Mouse (Mus musculus) cerebellum, adult 2 months (tissue): ENCODE results near the gene Ncl. TPM values are rescaled to one million over a fixed set of nuclear protein-coding genes. Genes with fewer than 3 reads are reported as not detected.

Experiments used
- DNase-seq, 2 experiments: peaks; one replicate each; pipeline ENCODE4 v3.0.0; 2021
- H3K27ac ChIP-seq: fragments of 200-500 bp; 2 replicates; pipeline ENCODE4 v1.5.1; 2012; ENCODE audit warnings: low read length, control low read depth, inconsistent platforms; ENCODE audit not compliant: insufficient read depth
- H3K27me3 ChIP-seq: fragments of 200-500 bp; 2 replicates; pipeline ENCODE4 v1.6.1; 2012; ENCODE audit warnings: inconsistent platforms, mild to moderate bottlenecking, low read length, moderate library complexity; ENCODE audit not compliant: control insufficient read depth, insufficient read depth
- H3K4me1 ChIP-seq: fragments of 200-500 bp; 2 replicates; pipeline ENCODE4 v1.6.1; 2011; ENCODE audit warnings: low read length; ENCODE audit not compliant: control insufficient read depth, insufficient read depth
- H3K4me3 ChIP-seq: fragments of 200-500 bp; replicated peaks from 2 replicates; pipeline ENCODE3; 2011; ENCODE audit warnings: mild to moderate bottlenecking, low read depth, low read length, control low read depth; ENCODE audit not compliant: insufficient read depth
- CTCF ChIP-seq: fragments of 200-500 bp; IDR thresholded peaks from 2 replicates; pipeline ENCODE4 v1.5.1; 2011; ENCODE audit warnings: low read depth, mild to moderate bottlenecking, control low read depth, low read length, moderate library complexity, borderline replicate concordance; ENCODE audit not compliant: insufficient read depth
- POLR2A ChIP-seq: fragments of 200-500 bp; IDR thresholded peaks from 2 replicates; pipeline ENCODE4 v1.6.1; 2011; ENCODE audit warnings: low read length, control low read depth, borderline replicate concordance; ENCODE audit not compliant: insufficient read depth
- whole genome bisulfite sequencing: fragments of 180-500 bp; shearing (Covaris S2); methylation state at CpG from one replicate; pipeline ENCODE4 v1.1.7; 2018; 5-methylcytosine and 5-hydroxymethylcytosine counted together
- polyA plus RNA-seq: library from polyadenylated mRNA; depleted of rRNA; stranded (reverse); fragments of >200 nt; gene quantifications from 2 replicates; pipeline ENCODE4 v1.2.3, GENCODE M21; 2012

Gene Ncl
- polyA plus RNA-seq, 1 experiment, result 134 TPM

DNA sequence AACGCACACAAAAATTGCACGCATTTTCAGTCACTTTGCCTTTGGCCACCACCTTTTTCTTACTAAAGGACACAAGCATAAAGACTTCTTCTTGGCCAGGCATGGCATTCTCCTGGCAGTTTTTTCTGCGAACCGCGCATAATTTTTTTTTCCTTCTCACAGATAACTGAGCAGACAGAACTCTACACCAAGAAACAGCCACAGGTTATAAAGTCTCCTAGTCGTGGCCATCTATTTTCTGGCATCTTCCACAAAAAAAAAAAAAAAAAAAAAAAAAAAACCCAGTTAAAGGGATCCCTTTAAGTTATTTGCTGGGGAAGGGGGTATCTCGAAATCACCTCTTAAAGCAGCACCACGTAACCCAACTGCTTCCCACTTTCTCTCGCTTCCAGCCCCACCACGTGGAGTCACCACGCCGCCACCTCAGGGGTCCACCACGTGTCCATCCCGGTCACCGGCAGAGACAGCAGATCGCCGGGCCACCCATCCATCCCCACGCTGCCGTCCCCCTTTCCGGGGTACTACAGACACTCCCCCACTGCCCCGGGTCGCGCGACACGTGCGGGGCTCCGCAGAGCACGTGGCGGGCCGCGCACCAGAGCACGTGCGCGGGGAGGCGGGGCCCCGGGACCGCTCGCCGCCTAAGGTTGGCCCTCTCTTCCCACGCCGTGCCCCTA is 833 bp downstream of the Ncl start:
- Histone ChIP-seq H3K4me3 (peak overlapping the region; percentile 69), H3K27me3 (no peaks in the 10 kb centered on the region), H3K4me1 (peaks cover 6% of the 10 kb centered on the region; the same call in 1 of the 2 replicates), H3K27ac (no peak overlapping the region)
- no peak for DNase-seq
- TF ChIP-seq POLR2A (no peak), CTCF (no peak)
- under 1% methylated on average over 41 of the region's 41 CpGs for WGBS

DNA sequence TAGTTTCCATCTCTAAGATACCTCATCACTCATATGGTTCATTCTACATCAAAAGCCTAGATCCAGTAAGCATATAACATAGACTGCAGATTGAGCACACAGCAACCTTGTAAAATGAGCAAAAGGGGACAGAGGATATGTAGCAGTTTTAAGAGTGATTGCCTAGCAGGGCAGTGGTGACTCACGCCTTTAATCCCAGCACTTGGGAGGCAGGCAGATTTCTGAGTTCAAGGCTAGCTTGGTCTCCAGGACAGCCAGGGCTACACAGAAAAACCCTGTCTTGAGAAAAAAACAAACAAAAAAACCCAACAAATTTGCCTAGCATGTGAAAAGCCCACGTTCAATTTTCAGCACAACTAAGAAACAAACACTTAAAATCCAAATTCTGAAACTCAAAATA is 5.0 kb downstream of the Ncl start:
- 88% methylated on average over 2 of the region's 2 CpGs for WGBS
- Histone ChIP-seq H3K4me1 (peaks cover 3% of the 10 kb centered on the region; the same call in 1 of the 2 replicates), H3K4me3 (no peak overlapping the region), H3K27ac (no peak overlapping the region), H3K27me3 (no peaks in the 10 kb centered on the region)
- no peak for DNase-seq
- TF ChIP-seq POLR2A, result no peak

- Histone ChIP-seq H3K4me1 (no peaks in the 10 kb centered on the region), H3K27me3 (no peaks in the 10 kb centered on the region), H3K4me3 (no peak overlapping the region), H3K27ac (no peak overlapping the region)
- no peak for DNase-seq
- no peak for TF ChIP-seq POLR2A
- TF ChIP-seq CTCF, result no peak
- 89% methylated on average over 8 of the region's 8 CpGs for WGBS
Observed at GRCm38 (mm10) chr1:86350576-86350975, 8.6 kb downstream of the Ncl start.

DNA sequence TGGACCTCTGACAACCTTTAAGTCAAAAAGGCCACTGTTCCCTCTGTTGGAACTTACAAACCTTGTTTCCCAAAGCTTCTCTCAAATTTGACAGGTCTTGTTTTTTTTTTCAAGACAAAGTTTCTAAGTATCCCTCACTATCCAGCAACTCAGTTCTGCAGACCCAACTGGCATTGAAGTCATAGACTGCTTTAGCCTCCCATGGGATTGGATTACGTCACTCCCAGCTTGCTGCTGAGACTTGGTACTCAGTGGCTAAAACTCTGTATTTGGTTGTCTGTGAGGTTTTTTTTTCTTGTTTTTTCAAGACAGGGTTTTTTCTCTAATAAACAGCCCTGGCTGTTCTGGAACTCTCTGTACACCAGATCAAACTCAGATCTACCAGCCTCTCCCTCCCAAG is 9.5 kb downstream of the Ncl start:
- no peak overlapping the region for H3K27ac ChIP-seq
- no peak overlapping the region for H3K4me3 ChIP-seq
- WGBS, result 73% methylated on average over 1 of the region's 1 CpGs
- TF ChIP-seq POLR2A, result no peak
- TF ChIP-seq CTCF, result no peak
- no peaks in the 10 kb centered on the region for H3K4me1 ChIP-seq
- no peaks in the 10 kb centered on the region for H3K27me3 ChIP-seq
- no peak for DNase-seq

GRCm38 (mm10) chr1:86349201-86349600 is 10.0 kb downstream of the Ncl start:
- H3K4me1 ChIP-seq, result no peaks in the 10 kb centered on the region
- 95% methylated on average over 3 of the region's 3 CpGs for WGBS
- no peak for DNase-seq
- H3K27ac ChIP-seq, result no peak overlapping the region
- no peaks in the 10 kb centered on the region for H3K27me3 ChIP-seq
- no peak for TF ChIP-seq POLR2A
- no peak for TF ChIP-seq CTCF
- H3K4me3 ChIP-seq, result no peak overlapping the region

- H3K27ac ChIP-seq, result no peak overlapping the region
- TF ChIP-seq POLR2A (no peak), CTCF (no peak)
- H3K4me1 ChIP-seq, result no peaks in the 10 kb centered on the region
- H3K27me3 ChIP-seq, result no peaks in the 10 kb centered on the region
- WGBS, result 72% methylated on average over 4 of the region's 4 CpGs
- DNase-seq, result no peak
- no peak overlapping the region for H3K4me3 ChIP-seq
Observed at GRCm38 (mm10) chr1:86348801-86349200, 10.4 kb downstream of the Ncl start.

DNA sequence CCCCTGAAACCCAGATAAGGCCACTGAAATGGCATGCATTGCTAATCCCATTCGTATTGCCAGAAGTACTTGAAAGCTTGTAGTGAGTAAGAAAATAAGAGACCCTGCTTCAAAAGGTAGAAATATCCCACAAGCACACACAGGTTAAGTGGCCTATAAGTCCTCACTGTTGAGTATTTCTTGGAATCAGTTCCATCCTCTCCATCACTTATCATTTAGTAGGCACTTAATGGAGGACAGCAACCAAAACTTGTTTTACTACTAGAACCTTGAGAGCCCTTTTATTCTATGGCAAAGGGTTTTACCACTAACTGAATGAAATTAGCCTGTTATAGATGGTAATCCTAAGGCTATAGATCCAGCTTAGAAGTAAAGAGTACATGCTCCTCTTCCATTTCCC is 11.1 kb downstream of the Ncl start:
- Histone ChIP-seq H3K4me1 (no peaks in the 10 kb centered on the region), H3K4me3 (no peak overlapping the region), H3K27ac (no peak overlapping the region), H3K27me3 (no peaks in the 10 kb centered on the region)
- DNase-seq, result no peak
- TF ChIP-seq CTCF (no peak), POLR2A (no peak)
- WGBS, result 85% methylated on average over 1 of the region's 1 CpGs

DNA sequence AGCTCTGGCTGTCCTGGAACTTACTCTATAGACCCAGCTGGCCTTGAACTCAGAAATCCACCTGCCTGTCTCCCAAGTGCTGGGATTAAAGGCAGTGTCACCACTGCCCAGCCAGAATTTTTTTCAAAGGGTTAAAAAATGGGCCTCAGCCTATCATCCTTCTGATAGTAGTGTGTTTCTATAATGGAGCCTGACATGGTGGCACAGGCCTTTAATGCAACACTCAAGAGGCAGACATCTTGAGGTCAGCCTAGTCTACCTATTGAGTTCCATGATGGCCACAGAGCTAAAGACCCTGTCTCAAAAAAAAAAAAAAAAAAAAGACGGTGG is 11.5 kb downstream of the Ncl start:
- no peak for TF ChIP-seq POLR2A
- TF ChIP-seq CTCF, result no peak
- no peaks in the 10 kb centered on the region for H3K4me1 ChIP-seq
- no peak for DNase-seq
- no peak overlapping the region for H3K4me3 ChIP-seq
- no peaks in the 10 kb centered on the region for H3K27me3 ChIP-seq
- no peak overlapping the region for H3K27ac ChIP-seq
- 67% methylated on average over 1 of the region's 1 CpGs for WGBS
